Mouse (Mus musculus) gastrocnemius, adult 2 months (tissue): ENCODE results near the gene Ffar2. TPM values are rescaled to one million over a fixed set of nuclear protein-coding genes. Genes with fewer than 3 reads are reported as not detected.

Experiments
- DNase-seq: peaks from one replicate; pipeline ENCODE4 v3.0.0; 2022
- H3K27ac ChIP-seq: fragments of 200-600 bp; 2 replicates; pipeline ENCODE4 v1.8.1; 2022; ENCODE audit warnings: mild to moderate bottlenecking
- H3K4me3 ChIP-seq: fragments of 200-600 bp; 2 replicates; pipeline ENCODE4 v1.8.1; 2022; ENCODE audit warnings: mild to moderate bottlenecking, moderate library complexity
- CTCF ChIP-seq: fragments of 200-600 bp; IDR thresholded peaks from 2 replicates; pipeline ENCODE4 v1.8.1; 2022; ENCODE audit warnings: antibody characterized with exemption, mild to moderate bottlenecking, moderate library complexity
- intact Hi-C: fragments of 180-260 bp; cut with DNase I; formaldehyde crosslinking; loops from one replicate; pipeline ENCODE4 v1.15.1; 2025
- total RNA-seq, 2 experiments: library from RNA; stranded (reverse); gene quantifications; 2 replicates each; pipeline ENCODE4 v1.2.3; 2021

Gene Ffar2
- total RNA-seq, 2 experiments from 2014 or later = 0.14 TPM; not detected in 1

- intact Hi-C loops = no loop called here
- DNase-seq = no peak
- no peak for TF ChIP-seq CTCF
- H3K27ac ChIP-seq = no peak overlapping the region
- H3K4me3 ChIP-seq = no peak overlapping the region
Observed at GRCm38 (mm10) chr7:30811757-30812290, 11.8 kb downstream of the Ffar2 start.

GRCm38 (mm10) chr7:30810319-30810718 lies 13.3 kb downstream of the Ffar2 start:
- intact Hi-C loops = no loop called here
- no peak for DNase-seq
- H3K27ac ChIP-seq = no peak overlapping the region
- no peak overlapping the region for H3K4me3 ChIP-seq
- peak; percentile 9; the same call in 1 of the 2 replicates for TF ChIP-seq CTCF

- DNase-seq = peak; percentile 27
- no peak overlapping the region for H3K4me3 ChIP-seq
- intact Hi-C loops = no loop called here
- peak; percentile 45 for TF ChIP-seq CTCF
- H3K27ac ChIP-seq = no peak overlapping the region
Observed at GRCm38 (mm10) chr7:30805924-30806323, 17.7 kb downstream of the Ffar2 start.

- no peak for TF ChIP-seq CTCF
- no peak overlapping the region for H3K27ac ChIP-seq
- DNase-seq = no peak
- no peak overlapping the region for H3K4me3 ChIP-seq
- intact Hi-C loops = no loop called here
Observed at GRCm38 (mm10) chr7:30804026-30804715, 19.4 kb downstream of the Ffar2 start.

GRCm38 (mm10) chr7:30803256-30803655 lies 20.3 kb downstream of the Ffar2 start:
- no peak overlapping the region for H3K27ac ChIP-seq
- intact Hi-C loops = no loop called here
- H3K4me3 ChIP-seq = no peak overlapping the region
- no peak for TF ChIP-seq CTCF
- no peak for DNase-seq

- no peak overlapping the region for H3K4me3 ChIP-seq
- peak; percentile 20; the same call in 1 of the 2 replicates for TF ChIP-seq CTCF
- no peak for DNase-seq
- H3K27ac ChIP-seq = no peak overlapping the region
- intact Hi-C loops = no loop called here
Observed at GRCm38 (mm10) chr7:30800653-30801052, 22.9 kb downstream of the Ffar2 start.

- Histone ChIP-seq H3K4me3 (no peak overlapping the region), H3K27ac (no peak overlapping the region)
- intact Hi-C loops = no loop called here
- DNase-seq = no peak
- no peak for TF ChIP-seq CTCF
Observed at GRCm38 (mm10) chr7:30796790-30797189, 26.8 kb downstream of the Ffar2 start.

GRCm38 (mm10) chr7:30794921-30795320 lies 28.7 kb downstream of the Ffar2 start:
- intact Hi-C loops = no loop called here
- no peak overlapping the region for H3K4me3 ChIP-seq
- no peak for DNase-seq
- no peak for TF ChIP-seq CTCF
- no peak overlapping the region for H3K27ac ChIP-seq

GRCm38 (mm10) chr7:30791921-30792320 lies 31.7 kb downstream of the Ffar2 start:
- intact Hi-C loops = no loop called here
- no peak for DNase-seq
- no peak for TF ChIP-seq CTCF
- Histone ChIP-seq H3K27ac (no peak overlapping the region), H3K4me3 (no peak overlapping the region)

GRCm38 (mm10) chr7:30790141-30790540 lies 33.4 kb downstream of the Ffar2 start:
- no peak overlapping the region for H3K4me3 ChIP-seq
- TF ChIP-seq CTCF = no peak
- no peak for DNase-seq
- no peak overlapping the region for H3K27ac ChIP-seq
- intact Hi-C loops = no loop called here

- Histone ChIP-seq H3K4me3 (no peak within 1 kb of the TSS), H3K27ac (no peak within 1 kb of the TSS)
- intact Hi-C loops = no loop called here
- no peak for TF ChIP-seq CTCF
- DNase-seq = peak; percentile 21
Observed at GRCm38 (mm10) chr7:30787377-30788022, 36.1 kb downstream of the Ffar2 start, which contains the start of gene Krtdap. Krtdap (plus strand) TSS chr7:30787896.

GRCm38 (mm10) chr7:30785721-30786546 lies 37.6 kb downstream of the Ffar2 start:
- no peak overlapping the region for H3K4me3 ChIP-seq
- no peak overlapping the region for H3K27ac ChIP-seq
- DNase-seq = no peak
- intact Hi-C loops = no loop called here
- TF ChIP-seq CTCF = no peak

- H3K27ac ChIP-seq = no peak overlapping the region
- H3K4me3 ChIP-seq = no peak overlapping the region
Observed at GRCm38 (mm10) chr7:30785154-30785553, 38.4 kb downstream of the Ffar2 start.

More at GRCm38 (mm10) chr7:30785154-30785553, 38.4 kb downstream of the Ffar2 start:
- no peak for DNase-seq
- no peak for TF ChIP-seq CTCF
- intact Hi-C loops = no loop called here
